In genomic region chr17:31841453-31841841, GRCm38 (mm10) we compare ENCODE assay signal across 12 mouse cellular contexts. TPM values are rescaled to one million over a fixed set of nuclear protein-coding genes. Genes with fewer than 3 reads are reported as not detected.
A peak's percentile ranks its signal among the peaks of the same experiment; 100 is the strongest.
DNase-seq lines count a peak whose midpoint lies in the region; ATAC-seq lines count a peak whose summit lies in the region.
"Had no signal": no experiment of that assay in that cellular context is flagged by ENCODE, and none has a peak within 500 bp of the region (broad histone marks: within the 10 kb centered on the region; RNA-seq: fewer than 3 reads in every experiment).

No protein-coding gene starts in this region.

- no peak overlapping the region for H3K4me2 ChIP-seq in heart, embryonic 13.5 days
- H3K4me2 ChIP-seq in intestine, embryonic 16.5 days (ENCODE audit: low read depth, low read length) = no peak overlapping the region
- H3K4me2 ChIP-seq: forebrain, embryonic 12.5 days; hindbrain, embryonic 14.5 days had no signal

- H3K4me1 ChIP-seq in heart, embryonic 13.5 days = peaks cover 54% of the 10 kb centered on the region
- peaks cover 26% of the 10 kb centered on the region for H3K4me1 ChIP-seq in intestine, embryonic 16.5 days (ENCODE audit: control insufficient read depth, insufficient read depth, low read length)
- H3K4me1 ChIP-seq: forebrain, embryonic 12.5 days had no signal

- WGBS in heart, embryonic 13.5 days = 75% methylated on average over 3 of the region's 3 CpGs
- 88% methylated on average over 3 of the region's 3 CpGs for WGBS in intestine, embryonic 16.5 days

- H3K27me3 ChIP-seq in heart, embryonic 13.5 days (replicated peaks) = no peaks in the 10 kb centered on the region
- H3K27me3 ChIP-seq in intestine, embryonic 16.5 days (replicated peaks; ENCODE audit: control insufficient read depth, insufficient read depth, low read length) = no peaks in the 10 kb centered on the region
- H3K27me3 ChIP-seq: forebrain, embryonic 12.5 days had no signal

- ATAC-seq in heart, embryonic 13.5 days (ENCODE audit: extremely low read depth, insufficient number of reproducible peaks, low FRiP score, low TSS enrichment) = no peak
- ATAC-seq in intestine, embryonic 16.5 days = no peak
- no peak for ATAC-seq in erythroblast, adult 5-6 weeks (replicated peaks; ENCODE audit: low FRiP score, poor library complexity, severe bottlenecking)

- no peak overlapping the region for H3K4me3 ChIP-seq in heart, embryonic 13.5 days
- no peak overlapping the region for H3K4me3 ChIP-seq in intestine, embryonic 16.5 days (ENCODE audit: low read length)
- H3K4me3 ChIP-seq: forebrain, embryonic 12.5 days had no signal

- H3K9me3 ChIP-seq in heart, embryonic 13.5 days = no peaks in the 10 kb centered on the region
- no peaks in the 10 kb centered on the region for H3K9me3 ChIP-seq in intestine, embryonic 16.5 days (ENCODE audit: control insufficient read depth, low read length)
- H3K9me3 ChIP-seq: forebrain, embryonic 12.5 days had no signal

- peak overlapping the region; percentile 20 for H3K27ac ChIP-seq in heart, embryonic 13.5 days (replicated peaks)
- H3K27ac ChIP-seq in intestine, embryonic 16.5 days (ENCODE audit: low read length) = peak overlapping the region; percentile 75
- H3K27ac ChIP-seq: forebrain, embryonic 12.5 days; hindbrain, embryonic 14.5 days had no signal

- intact Hi-C loops in heart, postnatal 36 days (cut with DNase I) = no loop called here
- intact Hi-C loops in left cerebral cortex, postnatal 4 days (cut with DNase I) = no loop called here

- peak overlapping the region; percentile 28; the same call in 1 of the 2 replicates for H3K9ac ChIP-seq in heart, embryonic 13.5 days
- H3K9ac ChIP-seq in intestine, embryonic 16.5 days (ENCODE audit: low read depth, low read length) = peak overlapping the region; percentile 36; the same call in 1 of the 2 replicates
- H3K9ac ChIP-seq: forebrain, embryonic 12.5 days; hindbrain, embryonic 14.5 days had no signal

- no peak for DNase-seq in heart, postnatal 36 days
- DNase-seq in ES-CJ7 (ENCODE audit: low read depth, low spot score) = peak; percentile 82
- peak; percentile 71 to 82 for DNase-seq in spleen, postnatal 4 days (ENCODE audit: low spot score in 2 of 2)
- DNase-seq in frontal cortex, adult 2 months (ENCODE audit: extremely low spot score in 1 of 2, low spot score in 1 of 2) = no peak
- DNase-seq in left cerebral cortex, postnatal 4 days = no peak
- DNase-seq: midbrain, embryonic 14.5 days; retina, postnatal 1 day had no signal

- peaks cover 32% of the 10 kb centered on the region for H3K36me3 ChIP-seq in heart, embryonic 13.5 days
- no peaks in the 10 kb centered on the region; the same call in 1 of the 2 replicates for H3K36me3 ChIP-seq in intestine, embryonic 16.5 days (ENCODE audit: control insufficient read depth, insufficient read depth, low read length)

RNA-seq across cellular contexts. Expression of gene Sik1, which starts 14.2 kb away (rescaled TPM):
- 17.2 and 17.6 TPM in 2 replicates for polyA plus RNA-seq in heart, embryonic 13.5 days (2015; fragmentation: Nextera tagmentation; extraction: Ambion mirVana)
- total RNA-seq in heart, postnatal 36 days (2021) = 10 to 100 TPM; 24.0 to 68.3 TPM
- polyA plus RNA-seq in intestine, embryonic 16.5 days (2015; fragmentation: Nextera tagmentation; extraction: Ambion mirVana) = 5.7 and 5.8 TPM in 2 replicates
- polyA plus RNA-seq in frontal cortex, adult 2 months (2012; rRNA removed) = 14.1 and 18.7 TPM in 2 replicates
- 10 to 100 TPM; 34.7 to 39.7 TPM for total RNA-seq in left cerebral cortex, postnatal 4 days (2021)
- total RNA-seq in erythroblast, adult 5-6 weeks (2015; ENCODE audit: low replicate concordance) = 1.5 and 4.2 TPM in 2 replicates
- 2.8 and 3.5 TPM in 2 replicates for total RNA-seq in erythroblast, adult 5-6 weeks (2017; ENCODE audit: low replicate concordance)

Comparison
In these comparisons a context has a peak if more than half of its experiments do, and no peak if none do; other contexts are left out.
1. DNase-seq: peak in ES-CJ7 (single experiment) and spleen, postnatal 4 days (2 of 2); none in heart, postnatal 36 days (0 of 2), frontal cortex, adult 2 months (0 of 2) and left cerebral cortex, postnatal 4 days (single experiment).
2. RNA of gene Sik1, which starts 14.2 kb away (total RNA-seq): 24.0 to 68.3 TPM in heart, postnatal 36 days and 34.7 to 39.7 TPM in left cerebral cortex, postnatal 4 days; 1.5 to 4.2 TPM in erythroblast, adult 5-6 weeks; every median in the first group is over 4 times any median in the second.